Mouse (Mus musculus): ENCODE data around the gene Lin37. TPM values are rescaled to one million over a fixed set of nuclear protein-coding genes. Genes with fewer than 3 reads are reported as not detected.

The Lin37 gene
- polyA plus RNA-seq, 1 experiment: not detected

GRCm38 (mm10) chr7:30588676-30589434 is 29.2 kb upstream of the Lin37 start, which contains the start of gene Kmt2b:
Gene Kmt2b, minus strand, starts transcription at chr7:30588726.
- TF ChIP-seq CTCF (IDR thresholded peaks at IDR 0.05; ENCODE audit: insufficient read depth, low read depth, low read length) (no peak), POLR2A (IDR thresholded peaks at IDR 0.05; ENCODE audit: insufficient read depth, low read depth, low read length) (no peak)
- H3K4me3 ChIP-seq (ENCODE audit: insufficient read depth, low read depth, low read length): peak within 1 kb of the TSS; percentile 85
- under 1% methylated on average over 63 of the region's 68 CpGs for WGBS
- peak within 1 kb of the TSS; percentile 43 for H3K27ac ChIP-seq (ENCODE audit: insufficient read depth, low read depth, low read length)
- peaks cover 19% of the 10 kb centered on the region for H3K4me1 ChIP-seq (ENCODE audit: control insufficient read depth, insufficient read depth, low read length)

GRCm38 (mm10) chr7:30587842-30588667 is 28.4 kb upstream of the Lin37 start:
- no peak for TF ChIP-seq POLR2A (IDR thresholded peaks at IDR 0.05; ENCODE audit: insufficient read depth, low read depth, low read length)
- Histone ChIP-seq H3K4me3 (ENCODE audit: insufficient read depth, low read depth, low read length) (peak overlapping the region; percentile 85), H3K4me1 (ENCODE audit: control insufficient read depth, insufficient read depth, low read length) (peaks cover 19% of the 10 kb centered on the region), H3K27ac (ENCODE audit: insufficient read depth, low read depth, low read length) (peak overlapping the region; percentile 32; the same call in 1 of the 2 replicates)
- 1% methylated on average over 67 of the region's 67 CpGs for WGBS

GRCm38 (mm10) chr7:30586455-30587020 is 26.9 kb upstream of the Lin37 start:
- Histone ChIP-seq H3K4me1 (ENCODE audit: control insufficient read depth, insufficient read depth, low read length) (peaks cover 19% of the 10 kb centered on the region), H3K4me3 (ENCODE audit: insufficient read depth, low read depth, low read length) (no peak overlapping the region), H3K27ac (ENCODE audit: insufficient read depth, low read depth, low read length) (no peak overlapping the region)
- WGBS: 80% methylated on average over 28 of the region's 28 CpGs
- TF ChIP-seq POLR2A (IDR thresholded peaks at IDR 0.05; ENCODE audit: insufficient read depth, low read depth, low read length) (no peak), CTCF (IDR thresholded peaks at IDR 0.05; ENCODE audit: insufficient read depth, low read depth, low read length) (no peak)

- no peak for TF ChIP-seq POLR2A (IDR thresholded peaks at IDR 0.05; ENCODE audit: insufficient read depth, low read depth, low read length)
- no peak for TF ChIP-seq CTCF (IDR thresholded peaks at IDR 0.05; ENCODE audit: insufficient read depth, low read depth, low read length)
Measured at GRCm38 (mm10) chr7:30585170-30585569, 25.5 kb upstream of the Lin37 start.

GRCm38 (mm10) chr7:30584339-30584738 is 24.7 kb upstream of the Lin37 start:
- TF ChIP-seq POLR2A (IDR thresholded peaks at IDR 0.05; ENCODE audit: insufficient read depth, low read depth, low read length): no peak
- TF ChIP-seq CTCF (IDR thresholded peaks at IDR 0.05; ENCODE audit: insufficient read depth, low read depth, low read length): no peak
- Histone ChIP-seq H3K27ac (ENCODE audit: insufficient read depth, low read depth, low read length) (no peak overlapping the region), H3K4me3 (ENCODE audit: insufficient read depth, low read depth, low read length) (no peak overlapping the region), H3K4me1 (ENCODE audit: control insufficient read depth, insufficient read depth, low read length) (peaks cover 14% of the 10 kb centered on the region)
- 92% methylated on average over 10 of the region's 10 CpGs for WGBS

More at GRCm38 (mm10) chr7:30585170-30585569, 25.5 kb upstream of the Lin37 start:
- peaks cover 19% of the 10 kb centered on the region for H3K4me1 ChIP-seq (ENCODE audit: control insufficient read depth, insufficient read depth, low read length)
- no peak overlapping the region for H3K4me3 ChIP-seq (ENCODE audit: insufficient read depth, low read depth, low read length)
- H3K27ac ChIP-seq (ENCODE audit: insufficient read depth, low read depth, low read length): no peak overlapping the region
- WGBS: 94% methylated on average over 7 of the region's 7 CpGs

- 96% methylated on average over 16 of the region's 16 CpGs for WGBS
Measured at GRCm38 (mm10) chr7:30581547-30581946, 21.9 kb upstream of the Lin37 start.

GRCm38 (mm10) chr7:30579950-30580349 is 20.3 kb upstream of the Lin37 start:
- Histone ChIP-seq H3K4me1 (ENCODE audit: control insufficient read depth, insufficient read depth, low read length) (no peaks in the 10 kb centered on the region), H3K4me3 (ENCODE audit: insufficient read depth, low read depth, low read length) (no peak overlapping the region), H3K27ac (ENCODE audit: insufficient read depth, low read depth, low read length) (no peak overlapping the region)
- TF ChIP-seq CTCF (IDR thresholded peaks at IDR 0.05; ENCODE audit: insufficient read depth, low read depth, low read length) (no peak), POLR2A (IDR thresholded peaks at IDR 0.05; ENCODE audit: insufficient read depth, low read depth, low read length) (no peak)
- 93% methylated on average over 8 of the region's 8 CpGs for WGBS

More at GRCm38 (mm10) chr7:30581547-30581946, 21.9 kb upstream of the Lin37 start:
- peaks cover 8% of the 10 kb centered on the region for H3K4me1 ChIP-seq (ENCODE audit: control insufficient read depth, insufficient read depth, low read length)
- TF ChIP-seq CTCF (IDR thresholded peaks at IDR 0.05; ENCODE audit: insufficient read depth, low read depth, low read length): no peak
- no peak for TF ChIP-seq POLR2A (IDR thresholded peaks at IDR 0.05; ENCODE audit: insufficient read depth, low read depth, low read length)
- no peak overlapping the region for H3K27ac ChIP-seq (ENCODE audit: insufficient read depth, low read depth, low read length)
- H3K4me3 ChIP-seq (ENCODE audit: insufficient read depth, low read depth, low read length): no peak overlapping the region

- Histone ChIP-seq H3K4me1 (ENCODE audit: control insufficient read depth, insufficient read depth, low read length) (no peaks in the 10 kb centered on the region; the same call in 1 of the 2 replicates), H3K4me3 (ENCODE audit: insufficient read depth, low read depth, low read length) (no peak overlapping the region), H3K27ac (ENCODE audit: insufficient read depth, low read depth, low read length) (no peak overlapping the region)
- TF ChIP-seq CTCF (IDR thresholded peaks at IDR 0.05; ENCODE audit: insufficient read depth, low read depth, low read length): no peak
- no peak for TF ChIP-seq POLR2A (IDR thresholded peaks at IDR 0.05; ENCODE audit: insufficient read depth, low read depth, low read length)
- 32% methylated on average over 2 of the region's 2 CpGs for WGBS
Measured at GRCm38 (mm10) chr7:30572969-30573368, 13.3 kb upstream of the Lin37 start.

Data from olfactory bulb, adult 2 months (tissue).